Mouse (Mus musculus) cerebellum, adult 18-20 months (tissue): ENCODE data around the gene Zbtb7b.
A peak's percentile ranks its signal among the peaks of the same experiment; 100 is the strongest.

Experiments
- DNase-seq, 2 experiments: peaks; one replicate each; pipeline ENCODE4 v3.0.0; 2021

Gene Zbtb7b

DNA sequence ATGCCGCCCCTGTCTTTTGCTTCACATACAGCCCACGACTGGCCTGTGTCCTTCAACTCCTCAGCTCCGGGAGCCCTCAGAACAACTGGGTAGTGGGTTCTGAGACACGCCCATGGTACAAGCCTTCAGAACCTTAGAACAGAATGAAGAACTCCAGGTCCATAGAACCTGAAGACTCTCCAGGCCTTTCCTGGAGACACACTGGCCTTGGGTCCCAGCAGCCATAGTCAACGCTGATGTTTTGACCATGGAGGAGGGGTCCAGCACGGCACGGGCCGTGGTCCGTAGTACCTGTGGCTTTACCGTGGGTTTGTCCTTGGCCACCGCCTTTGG is 29.5 kb downstream of the Zbtb7b start, which contains the start of gene Dcst1:
Gene Dcst1, minus strand, starts transcription at position 101 of the 333 bp plus-strand sequence.
- no peak for DNase-seq

DNA sequence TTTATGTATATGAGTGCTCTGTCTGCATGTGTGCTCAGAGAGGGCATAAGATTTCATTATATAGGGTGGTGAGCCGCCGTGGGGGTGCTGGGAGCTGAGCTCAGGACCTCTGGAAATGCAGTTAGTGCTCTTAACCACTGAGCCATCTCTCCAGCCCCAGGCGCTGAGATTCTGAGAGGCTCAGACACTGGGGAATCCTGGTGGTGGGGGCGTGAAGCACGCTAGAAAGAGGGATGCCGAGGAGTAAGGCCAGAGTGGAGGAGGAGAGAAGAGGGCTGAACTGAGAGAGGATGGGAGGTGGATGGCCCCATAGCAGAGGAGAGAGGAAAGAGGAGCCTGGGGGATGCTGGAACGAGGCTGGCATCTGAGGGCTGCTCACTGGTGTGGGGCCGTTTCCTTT is 29.9 kb downstream of the Zbtb7b start:
- no peak for DNase-seq

DNA sequence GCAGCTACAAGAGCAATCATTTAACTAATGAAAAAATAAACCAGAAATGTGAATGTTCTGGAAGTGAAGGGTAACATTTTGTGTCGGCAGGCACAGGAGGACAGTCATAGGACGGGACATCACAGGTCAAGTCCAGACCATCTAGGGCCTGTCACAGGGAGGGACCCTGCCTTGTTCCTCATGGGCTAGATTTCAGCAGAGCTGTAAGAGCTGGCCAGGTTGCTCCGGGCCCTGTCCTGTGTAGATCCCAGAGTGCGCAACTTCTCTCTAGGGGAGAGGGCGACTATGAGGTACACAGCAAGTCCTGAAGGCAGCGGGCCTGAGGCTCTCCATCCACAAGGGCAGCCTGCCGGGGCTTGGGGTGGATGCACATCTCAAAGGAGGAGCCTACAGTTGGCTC is 32.9 kb downstream of the Zbtb7b start, which contains the start of gene Dcst2:
Gene Dcst2, plus strand, starts transcription at position 301 of the 400 bp plus-strand sequence.
- DNase-seq: no peak

DNA sequence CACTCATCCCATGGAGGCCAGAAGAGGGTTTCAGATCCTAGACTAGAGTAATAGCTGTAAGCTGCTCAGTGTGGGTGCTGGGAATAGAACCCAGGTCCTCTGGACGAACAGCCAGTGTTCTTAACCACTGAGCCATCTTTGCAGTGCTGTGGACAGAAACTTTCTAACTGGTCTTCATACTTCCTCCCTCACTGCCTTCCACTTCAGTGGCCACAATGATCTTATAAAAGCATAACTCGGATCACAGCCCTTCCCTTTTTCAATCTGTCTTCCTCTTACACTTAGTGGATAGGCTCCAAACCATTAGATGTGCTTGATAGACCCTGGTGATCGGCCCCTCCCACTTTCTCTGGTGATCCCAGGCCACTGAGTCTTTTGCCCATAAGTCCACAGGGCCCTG is 34.3 kb downstream of the Zbtb7b start:
- DNase-seq: no peak

DNA sequence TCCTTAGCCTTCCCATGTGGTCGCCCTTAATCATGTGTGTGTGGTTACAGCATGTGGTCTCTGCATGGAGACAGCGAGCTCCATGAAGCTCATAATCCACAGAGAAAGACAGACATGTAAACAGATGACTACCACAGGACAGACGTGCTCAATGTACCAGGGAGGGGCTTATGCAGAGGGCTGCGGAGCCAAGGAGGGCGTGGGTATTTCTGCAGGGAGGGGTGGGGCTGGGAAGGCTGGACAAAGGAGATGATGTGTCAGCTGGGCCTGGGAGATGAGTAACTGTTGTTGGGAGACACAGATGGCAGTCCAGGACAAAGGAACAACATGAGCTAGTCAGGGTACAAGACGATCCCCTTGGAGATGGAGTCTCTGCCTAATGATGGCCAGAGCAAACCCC is 34.9 kb downstream of the Zbtb7b start:
- no peak for DNase-seq

DNA sequence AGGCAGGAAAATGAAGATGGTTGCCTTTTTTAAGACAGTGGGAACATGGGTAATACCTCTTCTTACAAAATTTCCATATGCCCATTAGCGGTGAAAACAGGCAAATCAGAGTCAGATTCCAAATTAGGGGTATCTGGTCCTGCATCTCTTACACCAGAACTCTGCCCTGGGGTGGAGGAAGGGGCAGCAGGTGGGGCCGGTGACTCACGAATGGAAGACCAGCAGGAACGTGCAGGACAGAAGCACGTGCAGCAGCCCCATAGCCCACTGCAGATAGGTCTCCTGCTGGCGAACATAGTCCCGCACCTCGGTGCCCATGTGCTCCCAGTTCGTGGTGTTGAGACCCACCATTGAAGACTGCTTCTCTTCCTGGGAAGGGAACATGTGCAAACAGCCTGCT is 38.5 kb downstream of the Zbtb7b start:
- no peak for DNase-seq

DNA sequence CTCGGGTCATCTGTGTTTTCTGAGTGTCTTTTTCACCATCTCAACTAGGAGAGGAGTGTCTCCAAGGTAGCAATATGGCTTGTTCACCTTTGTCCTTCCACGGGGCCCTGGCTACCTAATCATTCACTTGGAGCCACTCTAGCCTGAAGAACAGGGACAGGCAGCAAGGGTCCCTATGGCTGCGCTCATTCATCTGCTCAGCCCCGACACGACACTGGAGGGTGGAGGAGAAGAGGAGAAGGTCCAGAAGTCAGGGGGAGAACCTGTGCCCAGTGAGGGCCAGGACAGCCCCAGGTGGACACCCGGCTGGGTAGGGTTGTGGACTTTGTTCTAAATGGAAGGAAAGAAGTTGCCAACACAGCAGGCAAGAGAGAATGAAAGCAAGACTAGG is 39.1 kb downstream of the Zbtb7b start:
- no peak for DNase-seq

DNA sequence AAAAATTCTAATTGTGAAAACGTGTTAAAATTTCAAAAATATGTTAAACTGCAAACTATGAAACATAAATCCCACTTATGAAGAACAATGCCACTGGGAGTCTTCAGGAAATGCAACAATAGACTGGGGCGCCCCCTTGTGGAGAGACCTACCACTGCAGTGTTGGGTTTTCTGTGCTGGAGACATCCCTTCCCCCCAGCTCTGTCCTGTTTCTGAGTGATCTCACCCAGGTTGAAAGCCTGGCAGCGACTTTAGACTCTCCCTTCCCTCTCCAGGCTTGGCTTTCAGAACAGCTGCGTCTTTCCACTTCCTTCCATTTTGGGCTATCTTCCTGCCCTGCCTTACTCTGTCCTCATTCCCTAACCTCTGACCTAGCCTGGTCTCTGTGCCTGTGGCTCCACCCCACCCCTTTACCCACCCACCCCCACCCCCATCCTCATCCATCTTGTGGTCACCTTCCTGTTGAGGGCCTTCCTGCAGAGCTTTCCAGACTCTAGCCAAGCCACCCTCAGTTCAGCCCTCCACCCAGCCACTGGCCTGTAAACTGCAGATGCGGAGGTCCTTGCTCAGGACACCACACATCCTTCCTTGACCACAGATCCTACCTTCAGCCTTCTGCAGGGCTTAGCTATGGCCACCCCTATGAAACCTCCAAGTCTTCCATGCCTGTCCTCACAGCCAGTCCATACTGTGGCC is 39.6 kb downstream of the Zbtb7b start:
- DNase-seq: peak; percentile 83 to 91

DNA sequence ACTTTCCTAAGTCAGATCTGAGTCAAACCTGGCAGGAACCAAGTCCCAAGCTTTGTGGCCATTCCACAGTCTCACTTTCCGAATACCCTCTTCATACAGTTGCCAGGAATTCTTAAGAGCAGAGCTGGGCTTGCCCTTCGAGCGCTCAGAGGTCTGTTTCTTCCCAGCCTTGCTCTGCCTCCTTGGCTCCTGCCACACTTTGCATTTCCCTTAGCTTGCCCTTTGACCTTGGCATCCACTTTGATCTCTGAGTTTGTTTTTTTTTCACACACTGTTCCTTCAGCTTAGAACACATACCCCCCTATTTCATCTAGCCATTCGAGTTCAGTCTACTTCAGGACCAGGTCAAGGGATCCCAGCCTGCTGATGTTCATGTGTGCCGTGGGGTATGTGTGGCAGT is 43.3 kb downstream of the Zbtb7b start:
- no peak for DNase-seq

DNA sequence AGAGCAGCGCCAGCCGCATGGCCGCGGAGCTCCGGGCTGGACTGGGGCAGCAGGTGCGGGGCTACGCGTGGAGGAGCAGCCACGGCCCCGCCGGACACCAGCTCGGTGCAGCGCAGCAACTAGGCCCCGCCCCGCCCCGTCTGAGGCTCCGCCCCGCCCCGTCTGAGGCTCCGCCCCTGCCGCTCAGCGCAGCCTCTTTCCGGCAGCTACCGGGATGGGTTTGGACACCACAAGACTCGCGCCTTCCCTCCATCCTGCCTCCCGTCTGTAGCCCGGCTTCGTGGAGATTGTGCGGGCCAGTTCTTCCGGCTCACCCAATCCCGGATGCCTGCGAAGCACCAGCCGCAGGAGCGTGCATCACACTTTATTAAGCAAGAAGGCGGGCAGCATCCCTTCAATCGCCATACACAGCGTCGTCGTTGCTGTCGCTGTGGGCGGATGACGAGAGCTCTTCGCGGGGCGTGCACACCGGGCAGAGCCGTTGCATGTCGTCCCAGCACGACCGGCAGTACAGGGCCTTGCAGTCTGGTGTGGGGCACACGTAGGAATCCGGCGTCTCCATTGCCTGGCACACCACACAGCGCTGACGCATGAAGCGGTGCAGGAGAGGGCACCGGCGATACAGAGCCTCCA is 44.6 kb downstream of the Zbtb7b start, which contains the start of gene Adam15:
Gene Adam15, minus strand, starts transcription at position 128 of the 633 bp plus-strand sequence.
- peak; percentile 91 to 95 for DNase-seq

DNA sequence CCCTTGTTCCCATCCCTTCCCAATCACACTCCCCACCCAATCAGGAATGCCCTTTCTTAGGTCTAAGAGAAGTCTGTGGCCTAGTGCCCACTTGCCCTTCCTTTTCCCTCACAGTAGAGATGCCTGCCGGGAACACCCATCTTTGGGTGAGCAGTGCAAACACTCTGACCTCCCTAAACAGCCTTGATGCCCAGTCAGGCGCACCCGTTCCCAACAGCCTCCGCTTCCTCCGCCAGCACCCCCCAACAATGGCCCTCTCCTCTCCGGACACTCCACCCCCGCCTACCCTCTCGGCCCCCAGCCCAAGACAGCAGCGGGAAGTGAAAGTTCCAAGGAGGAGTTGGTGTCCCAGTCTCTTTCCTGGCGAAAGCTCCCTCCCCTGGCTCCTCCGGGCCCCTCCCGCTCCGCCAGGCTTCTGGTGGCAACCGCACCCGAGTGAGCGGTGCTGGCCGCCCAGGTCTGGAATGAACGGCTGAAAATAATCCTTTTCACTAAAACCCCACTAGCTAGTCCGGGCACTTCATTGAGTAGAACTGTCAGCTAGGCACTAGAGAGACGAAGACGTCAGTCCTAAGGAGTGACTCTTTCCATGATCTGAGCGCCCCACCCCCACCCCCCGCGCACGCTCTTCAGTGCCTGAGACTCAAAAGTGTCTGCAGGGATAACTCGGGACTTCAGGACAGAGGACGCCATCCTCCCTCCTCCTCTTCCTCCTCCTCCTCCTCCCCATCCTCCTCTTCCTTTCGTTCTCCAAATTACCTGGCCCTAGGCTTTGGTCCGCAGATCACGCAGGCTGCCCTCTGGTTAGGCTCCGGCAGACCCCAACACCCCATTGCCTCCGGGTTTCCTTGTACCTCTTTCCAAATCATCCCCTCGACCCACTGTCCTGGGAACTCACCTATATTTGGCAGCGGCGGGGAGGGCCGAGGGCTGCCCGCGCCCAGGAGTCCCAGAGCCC is 45.4 kb downstream of the Zbtb7b start:
- DNase-seq: peak; percentile 49 to 54

DNA sequence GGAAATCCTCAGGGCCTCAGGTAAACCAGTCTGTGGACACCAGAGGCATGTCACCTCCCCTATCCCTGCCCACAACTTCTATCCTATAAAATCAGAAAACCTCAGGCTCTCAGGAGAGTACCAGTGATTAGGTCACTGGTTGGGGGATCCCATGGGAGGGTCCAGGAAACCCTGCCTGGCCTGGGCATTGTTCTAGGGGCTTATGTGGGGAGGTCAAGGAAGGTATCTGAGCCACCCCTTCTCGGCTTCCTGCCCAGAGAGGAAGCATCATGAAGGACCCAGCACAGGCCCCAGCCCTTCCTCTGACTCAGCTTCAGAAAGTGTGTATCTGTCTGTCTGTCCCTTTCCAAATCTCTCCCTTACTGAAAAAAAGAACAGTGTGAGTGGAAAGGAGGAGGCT is 46.7 kb downstream of the Zbtb7b start:
- DNase-seq: no peak

DNA sequence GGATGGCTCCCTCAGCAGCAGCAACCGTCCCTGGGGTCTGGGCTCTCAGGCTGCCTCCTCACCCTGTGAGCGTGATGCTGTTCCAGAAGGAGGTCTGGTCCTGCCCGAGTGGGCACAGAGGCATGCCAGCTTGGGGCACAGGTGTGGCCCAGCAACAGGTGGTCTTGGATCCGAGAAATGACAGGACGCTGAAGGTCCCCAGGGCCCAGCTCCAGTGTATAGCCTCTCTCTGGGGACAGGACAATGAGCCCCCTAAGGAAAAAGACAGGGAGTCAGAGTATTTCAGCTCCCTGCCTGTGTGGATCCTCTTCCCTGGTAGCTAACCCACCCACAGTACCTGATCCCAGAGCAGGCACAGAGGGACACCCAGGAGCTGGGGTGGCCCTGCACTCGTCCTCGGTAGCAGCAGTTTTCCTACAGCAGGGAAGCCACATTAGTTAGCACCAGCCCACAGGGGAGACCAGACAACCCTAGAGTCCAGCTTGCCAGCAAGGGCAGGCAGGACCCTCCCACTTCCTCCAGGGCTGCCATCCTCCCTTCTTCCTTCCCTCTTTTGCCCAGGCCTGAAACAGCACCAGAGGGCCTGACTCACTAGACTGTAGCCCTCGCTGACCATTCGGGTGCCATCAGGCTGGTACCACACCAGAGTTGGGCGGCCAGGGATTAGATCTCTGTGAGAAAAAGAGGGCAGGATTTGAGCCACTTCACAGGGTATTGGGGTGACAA is 47.6 kb downstream of the Zbtb7b start:
- DNase-seq: no peak

DNA sequence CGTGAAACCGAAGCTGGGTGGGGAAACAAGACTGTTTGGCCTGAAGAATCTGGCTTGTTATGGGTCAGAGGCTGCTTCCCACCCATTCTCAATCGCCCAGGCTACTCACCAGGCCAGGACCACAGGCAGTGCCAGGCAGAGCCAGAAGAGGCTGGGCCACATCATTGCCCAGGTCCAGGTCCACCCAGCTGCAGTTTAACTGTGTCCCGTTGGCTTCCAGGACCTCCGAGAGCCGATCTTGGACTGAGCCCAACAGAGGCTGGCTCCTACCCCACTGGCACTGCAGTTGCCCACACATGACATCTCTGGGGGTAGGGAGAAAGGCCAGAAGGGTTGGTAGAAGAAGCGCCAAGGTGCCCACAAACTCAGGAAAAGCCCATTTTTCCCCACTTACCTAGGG is 51.3 kb downstream of the Zbtb7b start:
- no peak for DNase-seq

DNA sequence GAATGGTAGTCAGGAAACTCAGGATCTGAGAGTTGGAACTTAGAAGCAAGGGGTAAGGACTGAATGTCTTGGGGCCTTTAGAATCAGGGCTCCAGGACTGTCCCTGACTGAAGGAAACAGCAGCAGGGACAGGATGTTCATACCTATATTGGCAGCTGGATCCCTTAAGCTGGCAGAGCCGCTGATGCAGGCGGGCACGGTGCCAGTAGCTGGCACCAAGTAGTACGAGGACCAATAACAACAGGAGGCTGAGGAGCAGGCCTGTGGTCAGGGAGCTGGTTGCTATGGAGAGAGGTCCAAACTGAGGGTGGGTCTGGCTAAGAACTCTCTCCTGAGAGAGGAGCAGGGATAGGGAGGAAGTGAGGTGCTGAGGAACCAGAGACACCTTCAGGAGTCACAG is 52.8 kb downstream of the Zbtb7b start:
- no peak for DNase-seq

DNA sequence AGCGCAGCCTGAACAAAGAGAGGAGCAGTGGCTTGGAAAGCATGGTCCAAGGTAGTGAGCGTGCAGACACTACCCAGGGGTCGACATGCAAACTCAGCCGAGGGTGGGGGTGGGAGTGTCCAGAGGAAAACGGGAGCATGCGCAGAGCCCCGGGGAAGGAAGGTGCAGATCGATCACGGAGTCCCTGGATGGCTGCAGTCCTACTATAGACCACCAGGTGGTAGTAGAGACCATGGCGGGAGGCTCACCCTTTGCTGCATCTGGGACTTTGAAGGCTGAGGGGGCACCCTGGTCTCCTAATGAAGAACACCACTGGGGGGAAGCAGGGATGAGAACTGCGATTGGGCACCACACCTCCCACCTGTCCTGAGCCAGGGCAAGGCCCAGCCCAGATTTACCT is 54.1 kb downstream of the Zbtb7b start:
- DNase-seq: peak; percentile 77 to 83

DNA sequence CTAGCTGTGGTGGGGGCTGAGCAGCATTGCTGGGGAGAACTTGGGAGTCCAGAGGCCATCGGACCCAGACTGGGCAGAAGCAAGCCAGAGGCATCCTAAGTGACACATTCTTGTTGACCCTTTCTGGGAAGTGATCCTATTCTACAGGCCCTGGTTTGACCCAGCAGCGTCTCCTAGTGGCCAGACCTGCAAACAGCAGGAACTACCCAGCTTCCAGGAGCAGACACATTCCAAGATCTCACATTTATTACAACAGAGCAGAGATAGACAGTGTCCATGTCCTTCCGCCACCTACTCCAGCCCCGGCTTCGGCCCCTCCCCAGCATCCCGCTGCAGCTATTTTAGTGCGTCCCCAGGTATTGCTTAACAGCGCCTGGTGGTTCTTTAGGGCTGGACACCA is 55.2 kb downstream of the Zbtb7b start:
- DNase-seq: peak; percentile 37 to 58

DNA sequence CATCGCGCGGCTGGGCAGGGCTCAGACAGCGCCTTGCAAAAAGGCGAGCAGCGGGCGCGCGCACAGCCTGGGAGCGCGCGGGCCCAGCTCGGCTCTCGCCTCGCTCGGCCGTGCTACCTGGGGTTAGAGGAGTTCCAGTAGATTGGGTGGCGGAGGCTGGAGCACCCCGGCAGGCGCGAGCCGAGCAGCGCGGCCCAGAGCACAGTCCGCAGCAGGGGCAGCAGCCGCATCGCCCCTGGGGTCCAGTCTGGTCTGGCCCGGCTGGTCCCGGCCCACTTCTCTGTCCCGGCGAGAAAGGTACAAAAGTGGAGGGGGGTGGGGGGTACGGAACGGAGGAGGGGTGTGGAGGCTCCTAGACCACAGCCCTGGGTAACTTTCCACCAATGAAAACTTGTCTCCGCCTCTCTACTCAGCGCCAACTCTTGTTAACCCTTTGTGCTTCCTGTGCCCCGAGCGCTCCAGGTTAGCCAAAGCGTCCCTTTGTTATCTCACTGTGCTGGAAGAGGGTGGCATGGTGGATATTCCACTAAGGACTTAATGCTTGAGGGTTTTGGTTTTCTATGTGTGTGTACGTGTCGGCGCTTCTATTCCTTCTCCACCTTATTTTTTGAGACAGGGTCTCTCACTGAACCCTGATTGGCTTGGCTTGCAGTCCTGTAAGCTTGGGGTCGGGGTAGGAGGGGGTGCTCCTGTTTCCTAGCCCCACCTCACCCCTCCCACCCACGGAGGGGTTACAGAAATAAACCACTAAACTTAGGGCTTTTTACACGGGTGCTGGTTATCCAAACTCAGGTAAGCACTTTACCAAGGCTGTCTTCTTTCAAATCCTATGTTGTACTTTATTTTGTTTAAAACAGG is 56.6 kb downstream of the Zbtb7b start, which contains the start of gene Efna4:
Gene Efna4, minus strand, starts transcription at position 308 of the 858 bp plus-strand sequence.
- DNase-seq: no peak

DNA sequence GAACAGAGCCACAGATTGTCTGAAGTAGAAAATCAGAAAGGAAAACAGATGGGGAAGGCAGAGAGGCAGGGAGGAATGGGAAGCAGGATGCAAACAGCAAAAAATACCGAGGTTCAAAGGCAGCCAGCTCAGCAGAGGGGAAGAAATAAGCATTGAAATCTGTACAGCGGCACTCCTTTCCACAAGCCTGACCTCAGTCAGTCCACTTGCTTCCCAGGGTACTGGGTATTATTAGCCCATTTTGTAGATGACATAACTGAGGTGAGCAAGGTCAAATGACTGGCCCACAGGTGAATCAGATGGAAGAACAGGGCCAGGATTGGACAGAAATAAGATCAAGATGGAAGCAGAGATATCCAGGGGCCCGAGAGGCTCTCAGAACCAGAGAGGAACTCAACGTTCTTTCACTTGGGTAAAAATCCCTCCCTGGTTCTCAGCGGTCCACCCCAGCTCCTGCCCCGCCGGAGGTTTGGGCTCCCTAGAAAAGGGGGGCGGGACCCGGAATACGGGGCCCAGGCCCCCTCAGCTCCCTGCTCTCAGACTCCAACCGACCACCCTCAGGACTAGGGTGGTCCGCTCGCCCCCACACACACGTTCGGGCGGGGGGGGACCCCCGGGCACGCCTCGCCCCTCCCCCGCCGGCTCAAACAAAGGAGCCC is 57.4 kb downstream of the Zbtb7b start:
- DNase-seq: no peak

DNA sequence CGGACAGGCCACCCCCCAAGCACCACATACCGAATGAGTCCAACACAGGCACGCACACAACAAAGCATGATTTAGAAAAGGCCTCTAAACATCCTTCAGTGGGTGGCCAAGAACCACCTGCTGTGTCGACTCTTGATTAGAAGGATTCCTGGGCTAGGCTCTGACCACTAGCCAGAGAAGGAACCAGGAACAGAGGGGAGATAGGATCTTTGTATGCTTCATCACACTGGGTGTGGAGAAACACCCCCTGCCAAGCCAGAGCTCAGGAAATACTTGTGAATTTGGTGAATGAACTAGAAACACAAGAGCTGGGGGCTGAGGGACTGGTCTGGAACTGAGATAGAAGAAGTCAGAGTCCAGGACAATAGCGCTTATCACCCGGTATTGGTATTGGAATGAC is 58.0 kb downstream of the Zbtb7b start:
- DNase-seq: no peak

DNA sequence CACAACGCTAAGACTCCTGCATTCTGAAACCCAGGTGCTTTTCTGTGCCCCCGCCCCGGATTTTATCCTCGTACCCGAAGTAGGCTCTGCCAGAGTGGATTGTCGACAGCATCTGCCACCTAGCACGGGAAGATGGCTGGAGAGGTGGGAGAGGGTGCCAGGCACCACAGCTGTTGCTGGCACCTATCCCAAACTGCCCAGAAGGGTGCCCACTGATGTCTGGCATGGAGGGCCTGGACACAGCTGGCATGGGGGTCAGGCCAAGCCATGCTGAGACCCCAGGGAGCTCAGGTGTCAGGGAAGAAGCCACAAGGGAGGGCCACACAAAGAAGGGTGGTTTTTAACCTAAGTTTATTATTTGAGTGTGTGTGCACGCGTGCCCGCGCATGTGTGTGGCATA is 61.5 kb downstream of the Zbtb7b start:
- DNase-seq: no peak
